Mouse (Mus musculus) lung, postnatal 0 days (tissue): ENCODE results near the gene Fbxl13. TPM values are rescaled to one million over a fixed set of nuclear protein-coding genes. Genes with fewer than 3 reads are reported as not detected.

Experiments
- ATAC-seq: fragments of 200-750 bp; cut with Nextera tagmentation; 2 replicates; pipeline ENCODE4 v1.8.0; 2017; ENCODE audit warnings: moderate library complexity
- DNase-seq: peaks from one replicate; pipeline ENCODE4 v3.0.0-alpha.2; 2016; ENCODE audit warnings: low spot score
- H3K27ac ChIP-seq: fragments of 300-500 bp; sonication (generic); 2 replicates; pipeline ENCODE4 v1.5.1; 2014; ENCODE audit warnings: antibody characterized with exemption, mild to moderate bottlenecking, low read length, mixed read lengths
- H3K27me3 ChIP-seq: fragments of 300-500 bp; sonication (generic); replicated peaks from 2 replicates; pipeline ENCODE4 v1.6.1; 2014; ENCODE audit warnings: low read length, mixed read lengths; ENCODE audit not compliant: insufficient read depth
- H3K36me3 ChIP-seq: fragments of 300-500 bp; sonication (generic); 2 replicates; pipeline ENCODE4 v1.6.1; 2014; ENCODE audit warnings: low read length, mixed read lengths; ENCODE audit not compliant: insufficient read depth
- H3K4me1 ChIP-seq: fragments of 300-500 bp; sonication (generic); 2 replicates; pipeline ENCODE4 v1.6.1; 2014; ENCODE audit warnings: antibody characterized with exemption, low read depth, low read length, mixed read lengths; ENCODE audit not compliant: insufficient read depth
- H3K4me2 ChIP-seq: fragments of 300-500 bp; sonication (generic); replicated peaks from 2 replicates; pipeline ENCODE4 v1.6.1; 2014; ENCODE audit warnings: low read depth, mild to moderate bottlenecking, low read length, moderate library complexity, mixed read lengths
- H3K4me3 ChIP-seq: fragments of 300-500 bp; sonication (generic); 2 replicates; pipeline ENCODE4 v1.5.1; 2014; ENCODE audit warnings: low read depth, low read length
- H3K9ac ChIP-seq: fragments of 300-500 bp; sonication (generic); replicated peaks from 2 replicates; pipeline ENCODE4 v1.6.1; 2014; ENCODE audit warnings: low read depth, mild to moderate bottlenecking
- H3K9me3 ChIP-seq: fragments of 300-500 bp; sonication (generic); 2 replicates; pipeline ENCODE4 v1.6.1; 2016; ENCODE audit warnings: low read length, mixed read lengths
- CTCF ChIP-seq: IDR thresholded peaks from 2 replicates; pipeline ENCODE4 v1.5.1; 2016; ENCODE audit warnings: antibody characterized with exemption, mild to moderate bottlenecking
- EP300 ChIP-seq: IDR thresholded peaks from 2 replicates; pipeline ENCODE4 v1.6.1; 2016; ENCODE audit warnings: antibody characterized with exemption, mild to moderate bottlenecking, control low read depth
- WGBS: fragments of 180-500 bp; shearing (Covaris S2); extraction: QIAGEN DNeasy Blood & Tissue Kit; methylation state at CpG from one replicate; pipeline ENCODE4 v1.1.7; 2014; 5-methylcytosine and 5-hydroxymethylcytosine counted together
- polyA plus RNA-seq: library from polyadenylated mRNA; unstranded; fragments of >200 nt; fragmentation: Nextera tagmentation; extraction: Ambion mirVana; gene quantifications from 2 replicates; pipeline ENCODE4 v1.2.1, GENCODE M21; 2015

The Fbxl13 gene
- polyA plus RNA-seq, 1 experiment from 2014 or later: 1.1 TPM

DNA sequence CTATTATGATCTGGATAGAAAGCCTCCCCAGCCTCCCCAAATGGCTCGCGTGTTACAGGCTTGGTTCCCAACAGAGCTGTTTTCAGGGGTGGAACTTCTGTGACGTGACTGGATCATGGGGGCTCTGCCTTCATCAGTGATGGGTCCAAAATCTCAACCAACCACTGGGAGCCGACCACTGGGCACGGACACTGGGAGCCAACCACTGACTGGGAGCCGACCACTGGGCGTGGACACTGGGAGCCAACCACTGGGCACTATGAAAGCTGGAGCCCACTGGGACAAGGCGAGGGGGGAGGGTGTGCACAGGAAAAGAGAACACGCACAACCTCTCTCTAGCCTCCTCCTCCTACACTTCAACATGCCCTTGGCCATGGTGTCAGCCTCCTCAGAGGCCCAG is 38.4 kb upstream of the Fbxl13 start:
- Histone ChIP-seq H3K4me2 (no peak overlapping the region), H3K27ac (no peak overlapping the region), H3K27me3 (no peaks in the 10 kb centered on the region), H3K9ac (no peak overlapping the region), H3K9me3 (no peaks in the 10 kb centered on the region), H3K36me3 (no peaks in the 10 kb centered on the region), H3K4me3 (no peak overlapping the region), H3K4me1 (no peaks in the 10 kb centered on the region)
- ATAC-seq: no peak
- TF ChIP-seq CTCF (no peak), EP300 (no peak)
- no peak for DNase-seq
- WGBS: 93% methylated on average over 9 of the region's 9 CpGs

DNA sequence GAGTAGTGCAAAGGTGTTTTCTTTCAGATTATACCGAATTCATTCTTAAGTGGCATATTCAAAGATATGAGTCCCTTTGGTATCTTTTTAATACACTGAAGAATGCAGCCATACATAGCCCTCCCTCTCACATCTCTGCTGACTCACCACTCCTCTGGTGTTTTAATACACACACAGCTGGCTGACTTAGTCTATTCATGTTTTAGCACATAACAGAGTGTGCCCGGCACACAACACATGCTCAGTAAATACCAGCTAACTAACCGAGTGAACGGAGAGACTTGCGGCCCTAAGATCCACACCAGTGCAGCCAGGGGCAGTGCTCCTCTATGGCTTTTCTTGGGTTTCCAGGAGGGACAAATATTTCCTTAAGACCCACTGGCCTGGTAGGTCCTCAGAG is 35.5 kb upstream of the Fbxl13 start:
- no peak overlapping the region for H3K9ac ChIP-seq
- no peak overlapping the region for H3K27ac ChIP-seq
- H3K4me1 ChIP-seq: no peaks in the 10 kb centered on the region
- H3K4me3 ChIP-seq: no peak overlapping the region
- WGBS: 69% methylated on average over 5 of the region's 5 CpGs
- H3K9me3 ChIP-seq: no peaks in the 10 kb centered on the region
- no peak for ATAC-seq
- no peak overlapping the region for H3K4me2 ChIP-seq
- DNase-seq: no peak
- no peaks in the 10 kb centered on the region for H3K36me3 ChIP-seq
- no peaks in the 10 kb centered on the region for H3K27me3 ChIP-seq
- TF ChIP-seq CTCF: no peak
- no peak for TF ChIP-seq EP300

DNA sequence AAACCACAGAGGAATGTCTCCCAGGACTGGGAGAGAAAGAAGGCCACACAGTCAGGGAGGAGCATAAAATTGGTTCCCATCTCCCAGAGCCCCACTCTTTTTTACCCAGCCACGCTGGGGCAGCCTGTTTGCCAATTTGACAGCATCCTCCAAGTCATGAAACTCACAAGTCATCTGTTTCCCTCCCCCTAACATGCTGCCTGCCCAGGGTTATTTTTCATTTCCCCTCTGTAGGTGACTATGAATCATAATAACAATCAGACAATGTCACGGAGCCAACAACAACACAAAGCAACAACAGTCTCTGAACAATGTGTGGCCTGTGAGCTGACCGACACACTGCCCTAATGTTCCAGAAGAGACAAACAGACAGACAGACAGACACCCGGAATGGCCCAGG is 34.6 kb upstream of the Fbxl13 start:
- 44% methylated on average over 4 of the region's 4 CpGs for WGBS
- Histone ChIP-seq H3K36me3 (no peaks in the 10 kb centered on the region; the same call in 1 of the 2 replicates), H3K4me1 (no peaks in the 10 kb centered on the region), H3K9ac (no peak overlapping the region), H3K27me3 (no peaks in the 10 kb centered on the region), H3K4me2 (no peak overlapping the region), H3K4me3 (no peak overlapping the region), H3K27ac (no peak overlapping the region), H3K9me3 (no peaks in the 10 kb centered on the region)
- DNase-seq (no peak), ATAC-seq (no peak)
- no peak for TF ChIP-seq EP300
- TF ChIP-seq CTCF: no peak

DNA sequence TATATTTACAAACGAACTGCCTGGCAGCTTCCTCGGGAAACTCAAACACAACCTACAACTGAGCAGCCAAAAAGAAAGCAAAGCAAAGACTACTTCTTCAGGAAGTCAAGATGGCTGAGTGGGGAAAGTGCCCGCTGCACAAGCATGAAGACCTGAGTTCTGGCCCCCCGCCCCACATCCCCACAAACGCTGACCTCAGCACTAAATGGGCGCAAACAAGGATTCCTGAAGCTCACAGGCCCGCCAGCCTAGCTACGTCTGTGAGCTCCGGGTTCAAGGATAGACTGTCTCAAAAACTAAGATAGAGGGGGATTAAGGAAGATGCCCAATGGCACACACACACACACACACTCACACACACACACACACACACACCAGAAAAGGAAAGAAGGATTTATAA is 32.9 kb upstream of the Fbxl13 start:
- DNase-seq (no peak), ATAC-seq (no peak)
- Histone ChIP-seq H3K4me2 (no peak overlapping the region), H3K36me3 (no peaks in the 10 kb centered on the region; the same call in 1 of the 2 replicates), H3K27me3 (no peaks in the 10 kb centered on the region), H3K4me3 (no peak overlapping the region), H3K4me1 (no peaks in the 10 kb centered on the region), H3K9me3 (no peaks in the 10 kb centered on the region), H3K9ac (no peak overlapping the region), H3K27ac (no peak overlapping the region)
- WGBS: 90% methylated on average over 9 of the region's 9 CpGs
- no peak for TF ChIP-seq CTCF
- no peak for TF ChIP-seq EP300

DNA sequence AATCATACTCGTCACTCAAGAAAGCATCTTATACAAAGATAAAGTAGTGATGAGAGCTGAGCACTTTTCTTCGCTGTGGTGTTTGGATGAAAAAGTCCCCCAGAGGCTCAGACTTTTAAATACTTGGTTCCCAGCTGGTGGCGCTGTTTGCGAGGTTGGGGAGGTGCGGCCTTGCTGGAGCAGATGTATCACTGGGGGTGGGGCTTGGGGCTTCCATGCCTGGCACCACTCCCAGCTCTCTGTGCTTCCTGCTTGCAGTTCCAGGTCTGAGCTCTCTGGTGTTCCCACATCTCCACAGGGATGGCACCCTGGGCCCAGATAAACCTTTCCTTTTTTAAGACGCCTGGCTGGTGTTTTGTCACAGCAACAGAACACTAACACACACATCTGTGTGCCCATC is 32.5 kb upstream of the Fbxl13 start:
- no peak for ATAC-seq
- Histone ChIP-seq H3K36me3 (no peaks in the 10 kb centered on the region; the same call in 1 of the 2 replicates), H3K4me3 (no peak overlapping the region), H3K27me3 (no peaks in the 10 kb centered on the region), H3K4me1 (no peaks in the 10 kb centered on the region), H3K9ac (no peak overlapping the region), H3K9me3 (no peaks in the 10 kb centered on the region), H3K4me2 (no peak overlapping the region), H3K27ac (no peak overlapping the region)
- WGBS: 92% methylated on average over 6 of the region's 6 CpGs
- TF ChIP-seq CTCF (no peak), EP300 (no peak)
- no peak for DNase-seq

DNA sequence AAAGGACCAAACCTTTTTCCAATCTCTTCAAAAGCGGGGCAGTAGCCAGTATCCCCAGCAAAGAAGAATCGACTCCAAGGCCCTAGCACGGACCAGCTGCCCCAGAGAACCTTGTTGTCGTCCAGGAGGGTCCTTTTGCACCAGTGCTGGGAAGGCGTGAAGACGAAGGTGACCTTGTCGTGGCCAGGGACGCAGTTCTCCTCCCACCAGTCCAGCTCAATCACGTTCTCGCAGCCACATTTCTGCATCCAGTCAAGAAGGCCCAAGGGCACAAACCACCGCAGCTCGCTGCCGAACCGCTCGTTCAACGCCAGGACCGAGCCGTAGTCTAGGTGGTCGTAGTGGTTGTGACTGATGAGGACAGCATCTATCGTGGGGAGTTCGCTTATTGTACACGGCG is 30.1 kb upstream of the Fbxl13 start:
- TF ChIP-seq EP300 (no peak), CTCF (no peak)
- no peaks in the 10 kb centered on the region; the same call in 1 of the 2 replicates for H3K36me3 ChIP-seq
- 96% methylated on average over 23 of the region's 23 CpGs for WGBS
- H3K9ac ChIP-seq: no peak overlapping the region
- H3K4me3 ChIP-seq: no peak overlapping the region
- ATAC-seq (no peak), DNase-seq (no peak)
- no peaks in the 10 kb centered on the region for H3K27me3 ChIP-seq
- H3K27ac ChIP-seq: no peak overlapping the region
- H3K4me1 ChIP-seq: no peaks in the 10 kb centered on the region
- H3K9me3 ChIP-seq: no peaks in the 10 kb centered on the region
- H3K4me2 ChIP-seq: no peak overlapping the region

DNA sequence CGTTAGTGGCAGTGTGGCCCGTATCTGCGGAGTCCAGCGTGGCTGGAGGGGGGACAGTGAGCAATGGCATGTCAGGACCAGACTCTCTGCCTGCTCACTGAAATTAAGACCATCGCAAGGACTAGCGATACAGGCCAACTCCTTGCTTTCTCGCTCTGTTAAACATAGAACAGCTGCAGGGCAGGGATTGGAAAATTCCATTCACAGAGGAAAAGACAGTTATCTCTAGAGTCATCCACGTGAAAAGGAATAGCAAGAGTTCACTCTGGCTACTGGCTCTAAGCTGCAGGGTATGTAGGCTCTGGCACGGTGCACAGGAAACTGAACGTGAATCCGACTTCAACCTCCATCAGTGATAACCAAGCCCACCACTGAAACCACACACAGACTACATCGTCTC is 29.6 kb upstream of the Fbxl13 start:
- no peak for ATAC-seq
- H3K4me2 ChIP-seq: no peak overlapping the region
- H3K4me1 ChIP-seq: no peaks in the 10 kb centered on the region
- H3K27ac ChIP-seq: no peak overlapping the region
- H3K4me3 ChIP-seq: no peak overlapping the region
- DNase-seq: no peak
- WGBS: 83% methylated on average over 12 of the region's 12 CpGs
- TF ChIP-seq EP300 (no peak), CTCF (no peak)
- no peaks in the 10 kb centered on the region for H3K9me3 ChIP-seq
- H3K27me3 ChIP-seq: no peaks in the 10 kb centered on the region
- H3K36me3 ChIP-seq: no peaks in the 10 kb centered on the region; the same call in 1 of the 2 replicates
- H3K9ac ChIP-seq: no peak overlapping the region
